Mouse (Mus musculus): Measurements from ENCODE around the gene Olfr1. TPM values are rescaled to one million over a fixed set of nuclear protein-coding genes. Genes with fewer than 3 reads are reported as not detected.

Gene Olfr1
- not detected for total RNA-seq (2021)

DNA sequence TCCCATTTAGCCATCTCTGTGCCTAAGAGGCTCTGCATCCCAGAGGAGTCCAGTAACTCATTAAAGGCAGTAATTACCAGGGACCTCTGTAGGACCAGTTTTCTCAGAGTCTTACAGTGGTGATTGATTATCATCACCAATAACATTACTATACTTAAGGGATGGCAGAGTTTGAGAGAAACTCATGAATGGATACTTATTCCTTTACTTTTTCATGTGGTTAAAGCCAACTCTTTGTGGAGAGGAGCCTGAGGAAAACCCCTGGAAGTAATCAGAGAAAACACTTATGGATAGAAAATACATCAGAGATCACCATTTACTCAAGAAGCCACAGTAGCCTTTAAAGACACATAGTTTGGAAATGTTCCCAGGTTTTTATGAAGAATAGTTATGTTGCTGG, at the start of gene Olfr1:
TSS of gene Olfr1 (minus strand) at position 101 of the 400 bp plus-strand sequence.
- no peak for DNase-seq (ENCODE audit: extremely low spot score in 1 of 2, low spot score in 1 of 2)

DNA sequence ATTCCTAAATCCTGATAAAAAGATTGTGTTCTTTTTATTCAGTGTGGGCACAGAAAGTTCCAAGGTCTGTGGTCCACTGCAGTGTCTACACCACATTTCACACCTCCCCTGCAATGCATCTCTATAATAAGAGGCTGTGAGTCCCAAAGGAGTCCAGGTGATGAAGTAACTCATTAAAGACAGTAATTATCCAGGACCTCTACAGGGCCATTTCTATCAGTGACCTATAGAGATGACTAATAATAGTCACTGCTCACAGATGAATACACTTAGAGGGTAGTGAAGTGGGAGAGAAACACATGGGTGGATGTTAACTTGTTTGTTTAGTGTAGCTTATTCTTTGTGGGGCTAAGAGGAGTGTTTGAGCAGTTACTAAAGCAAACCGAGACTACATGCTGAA, 29.0 kb upstream of the Olfr1 start, which contains the start of gene Olfr378:
TSS of gene Olfr378 (minus strand) at position 101 of the 400 bp plus-strand sequence.
- DNase-seq (ENCODE audit: extremely low spot score in 1 of 2, low spot score in 1 of 2): no peak

DNA sequence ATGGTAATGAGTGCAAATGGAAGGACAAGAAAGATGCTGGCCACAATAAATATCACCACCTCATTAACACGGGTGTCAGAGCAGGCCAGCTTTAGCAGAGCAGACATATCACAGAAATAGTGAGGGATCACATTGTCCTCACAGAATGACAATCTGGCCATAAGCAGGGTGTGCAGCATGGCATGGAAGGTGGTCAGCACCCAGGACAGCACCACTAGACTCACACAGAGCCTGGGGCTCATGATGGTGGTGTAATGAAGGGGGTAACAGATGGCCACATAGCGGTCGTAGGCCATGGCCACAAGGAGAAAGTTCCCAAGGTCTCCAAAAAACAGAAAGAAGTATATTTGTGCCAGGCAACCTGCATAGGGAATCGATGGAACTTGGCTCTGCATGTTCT, 4.0 kb downstream of the Olfr1 start:
- no peak for DNase-seq (ENCODE audit: extremely low spot score in 1 of 2, low spot score in 1 of 2)

DNA sequence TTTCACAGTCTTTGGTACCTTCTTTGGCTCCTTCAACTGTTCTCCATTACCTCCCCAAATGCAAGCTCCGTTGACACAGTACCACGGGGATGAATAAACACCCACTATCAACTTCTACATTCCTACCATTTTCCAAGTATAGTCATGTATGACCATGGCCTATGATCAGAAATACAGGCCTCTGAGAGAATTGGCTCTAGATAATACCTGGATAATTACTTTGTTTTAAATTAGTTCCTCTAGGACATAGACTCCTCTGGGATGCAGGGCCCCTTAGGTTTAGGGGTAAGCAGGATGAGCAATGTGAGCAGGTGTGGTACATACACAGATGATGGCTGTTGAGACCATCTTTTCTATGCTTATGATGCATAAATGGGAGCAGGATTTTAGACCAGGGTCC, 28.5 kb downstream of the Olfr1 start, which contains the start of gene Olfr376:
TSS of gene Olfr376 (plus strand) at position 301 of the 400 bp plus-strand sequence.
- no peak for DNase-seq (ENCODE audit: extremely low spot score in 1 of 2, low spot score in 1 of 2)

DNA sequence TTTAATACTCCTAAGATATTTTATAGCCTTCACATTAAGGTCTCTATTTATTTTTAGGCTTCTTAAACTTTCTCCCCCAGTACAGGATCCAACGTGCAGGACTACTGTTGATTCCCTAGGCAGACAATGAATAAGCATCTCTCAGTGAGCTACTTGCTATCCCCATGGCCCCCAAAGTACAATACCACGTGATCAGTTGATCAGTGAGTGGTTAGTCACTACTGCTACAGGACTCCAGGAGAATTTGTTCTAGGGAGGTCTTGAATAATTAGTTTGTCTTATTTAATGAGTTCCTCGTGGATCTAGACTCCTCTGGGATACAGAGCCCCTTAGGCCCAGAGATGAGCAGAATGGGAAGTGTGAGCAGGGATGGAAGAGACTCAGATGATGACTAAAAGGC, 48.9 kb downstream of the Olfr1 start, which contains the start of gene Olfr20:
TSS of gene Olfr20 (plus strand) at position 301 of the 400 bp plus-strand sequence.
- DNase-seq (ENCODE audit: extremely low spot score in 1 of 2, low spot score in 1 of 2): no peak

Other genes with a start within 250 kb of the Olfr1 start
- 1 to 10 TPM; 2.5 to 2.6 TPM for gene P2rx5, start 239.2 kb downstream of the Olfr1 start, total RNA-seq (2021)
- gene Emc6, start 222.6 kb downstream of the Olfr1 start, total RNA-seq (2021): 10 to 100 TPM; 51.3 to 65.6 TPM
- 10 to 100 TPM; 11.6 to 13.3 TPM for gene Tax1bp3, start 222.5 kb downstream of the Olfr1 start, total RNA-seq (2021)
- gene Ctns, start 200.6 kb downstream of the Olfr1 start, total RNA-seq (2021): 10 to 100 TPM; 16.5 to 23.0 TPM
- 1 to 10 TPM; 3.0 to 4.1 TPM for gene Shpk, start 200.2 kb downstream of the Olfr1 start, total RNA-seq (2021)
- under 1 TPM in 1 of 2 experiments, not detected in 1; 0.12 TPM for gene Trpv1, start 165.3 kb downstream of the Olfr1 start, total RNA-seq (2021)
- gene Trpv3, start 132.2 kb downstream of the Olfr1 start, total RNA-seq (2021): under 1 TPM; 0.34 to 0.40 TPM
- gene Aspa, start 70.0 kb downstream of the Olfr1 start, total RNA-seq (2021): 10 to 100 TPM; 11.7 to 14.6 TPM
- gene Gm49340, start 69.9 kb downstream of the Olfr1 start, total RNA-seq (2021): not detected
- not detected for gene Spata22, start 69.9 kb downstream of the Olfr1 start, total RNA-seq (2021)
- gene Olfr20, start 48.8 kb downstream of the Olfr1 start, total RNA-seq (2021): not detected
- not detected for gene Olfr376, start 28.4 kb downstream of the Olfr1 start, total RNA-seq (2021)
- not detected for gene Olfr378, start 28.9 kb upstream of the Olfr1 start, total RNA-seq (2021)
- not detected for gene Olfr380, start 57.9 kb upstream of the Olfr1 start, total RNA-seq (2021)
- not detected for gene Olfr381, start 92.0 kb upstream of the Olfr1 start, total RNA-seq (2021)
- not detected for gene Olfr382, start 117.6 kb upstream of the Olfr1 start, total RNA-seq (2021)
- gene Olfr385, start 193.4 kb upstream of the Olfr1 start, total RNA-seq (2021): not detected
- gene Olfr384, start 199.0 kb upstream of the Olfr1 start, total RNA-seq (2021): not detected

Measured in layer of hippocampus, postnatal 25 days (tissue).